Mouse (Mus musculus): ENCODE results near the gene Ggct. TPM values are rescaled to one million over a fixed set of nuclear protein-coding genes. Genes with fewer than 3 reads are reported as not detected.

Gene Ggct
- polyA plus RNA-seq (2012) = 6.0 and 6.3 TPM in 2 replicates

GRCm38 (mm10) chr6:54992734-54993260 is at the start of gene Ggct:
Ggct (minus strand) TSS chr6:54992950.
- no peak for TF ChIP-seq GATA1 (IDR thresholded peaks at IDR 0.05; ENCODE audit: low read length)

- no peak for TF ChIP-seq GATA1 (IDR thresholded peaks at IDR 0.05; ENCODE audit: low read length)
These were observed 47.3 kb upstream of the Ggct start for GRCm38 (mm10) chr6:55040031-55040430.

- no peak for TF ChIP-seq GATA1 (IDR thresholded peaks at IDR 0.05; ENCODE audit: low read length)
These were observed 46.7 kb upstream of the Ggct start for GRCm38 (mm10) chr6:55039446-55039783.

GRCm38 (mm10) chr6:55038671-55039445 is 46.1 kb upstream of the Ggct start:
- TF ChIP-seq GATA1 (IDR thresholded peaks at IDR 0.05; ENCODE audit: low read length) = no peak

- no peak for TF ChIP-seq GATA1 (IDR thresholded peaks at IDR 0.05; ENCODE audit: low read length)
These were observed 45.3 kb upstream of the Ggct start, which contains the start of gene Gars for GRCm38 (mm10) chr6:55037799-55038670. Gars (plus strand) TSS chr6:55038007.

GRCm38 (mm10) chr6:55036731-55037130 is 44.0 kb upstream of the Ggct start:
- TF ChIP-seq GATA1 (IDR thresholded peaks at IDR 0.05; ENCODE audit: low read length) = no peak

- no peak for TF ChIP-seq GATA1 (IDR thresholded peaks at IDR 0.05; ENCODE audit: low read length)
These were observed 34.9 kb upstream of the Ggct start for GRCm38 (mm10) chr6:55027642-55028041.

GRCm38 (mm10) chr6:55021806-55022205 is 29.1 kb upstream of the Ggct start:
- TF ChIP-seq GATA1 (IDR thresholded peaks at IDR 0.05; ENCODE audit: low read length) = no peak

- no peak for TF ChIP-seq GATA1 (IDR thresholded peaks at IDR 0.05; ENCODE audit: low read length)
These were observed 25.7 kb upstream of the Ggct start for GRCm38 (mm10) chr6:55018417-55018816.

- no peak for TF ChIP-seq GATA1 (IDR thresholded peaks at IDR 0.05; ENCODE audit: low read length)
These were observed 24.2 kb upstream of the Ggct start for GRCm38 (mm10) chr6:55016710-55017583.

- no peak for TF ChIP-seq GATA1 (IDR thresholded peaks at IDR 0.05; ENCODE audit: low read length)
These were observed 23.5 kb upstream of the Ggct start for GRCm38 (mm10) chr6:55016236-55016635.

- no peak for TF ChIP-seq GATA1 (IDR thresholded peaks at IDR 0.05; ENCODE audit: low read length)
These were observed 21.4 kb upstream of the Ggct start for GRCm38 (mm10) chr6:55014184-55014583.

GRCm38 (mm10) chr6:55012516-55012915 is 19.8 kb upstream of the Ggct start:
- no peak for TF ChIP-seq GATA1 (IDR thresholded peaks at IDR 0.05; ENCODE audit: low read length)

- no peak for TF ChIP-seq GATA1 (IDR thresholded peaks at IDR 0.05; ENCODE audit: low read length)
These were observed 17.8 kb upstream of the Ggct start for GRCm38 (mm10) chr6:55010330-55011091.

All from G1E-ER4 (cell line).